In genomic region chr8:84986379-84986945, GRCm38 (mm10) we compare ENCODE assay signal across 7 mouse cellular contexts. TPM values are rescaled to one million over a fixed set of nuclear protein-coding genes. Genes with fewer than 3 reads are reported as not detected.
DNase-seq lines count a peak whose midpoint lies in the region; ATAC-seq and TF ChIP-seq lines count a peak whose summit lies in the region.

No protein-coding gene starts in this region.

- no peak for TF ChIP-seq CTCF in lung, postnatal 0 days (IDR thresholded peaks at IDR 0.05)

- no peak for ATAC-seq in lung, postnatal 0 days
- no peak for ATAC-seq in limb, embryonic 13.5 days (ENCODE audit: low FRiP score, low read depth)
- ATAC-seq in stomach, embryonic 14.5 days (ENCODE audit: insufficient number of reproducible peaks, insufficient read depth, low FRiP score, low read depth), result no peak

- 0 out of 2 replicates have a peak, but pooled peaks have one; percentile 1 for TF ChIP-seq EP300 in lung, postnatal 0 days (IDR thresholded peaks at IDR 0.05)

- H3K36me3 ChIP-seq in lung, postnatal 0 days (ENCODE audit: insufficient read depth, low read length), result no peaks in the 10 kb centered on the region
- no peaks in the 10 kb centered on the region for H3K36me3 ChIP-seq in forebrain, embryonic 10.5 days (replicated peaks)
- no peaks in the 10 kb centered on the region for H3K36me3 ChIP-seq in limb, embryonic 13.5 days
- no peaks in the 10 kb centered on the region for H3K36me3 ChIP-seq in stomach, embryonic 14.5 days (ENCODE audit: control insufficient read depth, insufficient read depth, low read length)

- peaks cover 47% of the 10 kb centered on the region for H3K4me1 ChIP-seq in lung, postnatal 0 days (ENCODE audit: insufficient read depth, low read depth, low read length)
- peaks cover 58% of the 10 kb centered on the region for H3K4me1 ChIP-seq in forebrain, embryonic 10.5 days
- H3K4me1 ChIP-seq in limb, embryonic 13.5 days, result peaks cover 47% of the 10 kb centered on the region
- peaks cover 33% of the 10 kb centered on the region for H3K4me1 ChIP-seq in stomach, embryonic 14.5 days (ENCODE audit: control insufficient read depth, insufficient read depth, low read length)

- H3K27ac ChIP-seq in lung, postnatal 0 days (ENCODE audit: low read length), result peak overlapping the region; percentile 92
- H3K27ac ChIP-seq in forebrain, embryonic 10.5 days, result peak overlapping the region; percentile 83
- H3K27ac ChIP-seq in limb, embryonic 13.5 days, result no peak overlapping the region
- peak overlapping the region; percentile 89 for H3K27ac ChIP-seq in stomach, embryonic 14.5 days (ENCODE audit: low read length)

- no peaks in the 10 kb centered on the region for H3K9me3 ChIP-seq in lung, postnatal 0 days (ENCODE audit: low read length)
- no peaks in the 10 kb centered on the region for H3K9me3 ChIP-seq in forebrain, embryonic 10.5 days
- H3K9me3 ChIP-seq in limb, embryonic 13.5 days, result no peaks in the 10 kb centered on the region
- H3K9me3 ChIP-seq in stomach, embryonic 14.5 days (ENCODE audit: control insufficient read depth, low read depth, low read length), result no peaks in the 10 kb centered on the region

- 30% methylated on average over 8 of the region's 8 CpGs for WGBS in lung, postnatal 0 days
- 45% methylated on average over 8 of the region's 8 CpGs for WGBS in forebrain, embryonic 10.5 days
- 28% methylated on average over 8 of the region's 8 CpGs for WGBS in limb, embryonic 13.5 days
- WGBS in stomach, embryonic 14.5 days, result 31% methylated on average over 8 of the region's 8 CpGs

- 0 out of 2 replicates have a peak overlapping the region, but pooled peaks have one; percentile 62 for H3K9ac ChIP-seq in lung, postnatal 0 days (replicated peaks; ENCODE audit: low read depth)
- H3K9ac ChIP-seq in limb, embryonic 13.5 days, result no peak overlapping the region
- H3K9ac ChIP-seq in stomach, embryonic 14.5 days (replicated peaks; ENCODE audit: low read depth, low read length), result peak overlapping the region; percentile 33; the same call in 1 of the 2 replicates

- H3K27me3 ChIP-seq in lung, postnatal 0 days (replicated peaks; ENCODE audit: insufficient read depth, low read length), result no peaks in the 10 kb centered on the region
- peaks cover 72% of the 10 kb centered on the region for H3K27me3 ChIP-seq in forebrain, embryonic 10.5 days (ENCODE audit: poor library complexity, severe bottlenecking)
- H3K27me3 ChIP-seq in limb, embryonic 13.5 days, result peaks cover 16% of the 10 kb centered on the region
- 0 out of 2 replicates have a peak, but pooled peaks cover 3% of the 10 kb centered on the region for H3K27me3 ChIP-seq in stomach, embryonic 14.5 days (ENCODE audit: control insufficient read depth, insufficient read depth, low read length)

- DNase-seq in lung, postnatal 0 days (ENCODE audit: low spot score), result no peak
- no peak for DNase-seq in lung, adult 18-20 months
- DNase-seq in forebrain, embryonic 10.5 days (ENCODE audit: extremely low spot score, low spot score), result no peak
- no peak for DNase-seq in right cerebral cortex, postnatal 36 days (ENCODE audit: low spot score in 2 of 2)
- DNase-seq in frontal cortex, adult 2 months (ENCODE audit: extremely low spot score in 1 of 2, low spot score in 1 of 2), result no peak

- peak overlapping the region; percentile 91 for H3K4me2 ChIP-seq in lung, postnatal 0 days (replicated peaks; ENCODE audit: low read depth, low read length)
- H3K4me2 ChIP-seq in limb, embryonic 13.5 days (replicated peaks), result peak overlapping the region; percentile 94
- H3K4me2 ChIP-seq in stomach, embryonic 14.5 days (replicated peaks; ENCODE audit: low read depth, low read length), result peak overlapping the region; percentile 99

- H3K4me3 ChIP-seq in lung, postnatal 0 days (ENCODE audit: low read depth, low read length), result peak overlapping the region; percentile 45
- H3K4me3 ChIP-seq in forebrain, embryonic 10.5 days, result peak overlapping the region; percentile 62
- peak overlapping the region; percentile 50 for H3K4me3 ChIP-seq in limb, embryonic 13.5 days
- H3K4me3 ChIP-seq in stomach, embryonic 14.5 days (ENCODE audit: low read depth, low read length), result peak overlapping the region; percentile 39

RNA-seq across cellular contexts. Expression of gene Hook2, which starts 3.9 kb away (rescaled TPM):
- 19.2 and 22.3 TPM in 2 replicates for polyA plus RNA-seq in lung, postnatal 0 days (2015; fragmentation: Nextera tagmentation; extraction: Ambion mirVana)
- 18.3 and 19.0 TPM in 2 replicates for polyA plus RNA-seq in forebrain, embryonic 10.5 days (2016; fragmentation: Nextera tagmentation; extraction: Ambion mirVana)
- 18.6 and 18.8 TPM in 2 replicates for polyA plus RNA-seq in limb, embryonic 13.5 days (2015; fragmentation: Nextera tagmentation; extraction: Ambion mirVana)
- polyA plus RNA-seq in stomach, embryonic 14.5 days (2014; fragmentation: Nextera tagmentation; extraction: Ambion mirVana), result 34.5 and 34.6 TPM in 2 replicates
- 20.7 and 26.0 TPM in 2 replicates for polyA plus RNA-seq in frontal cortex, adult 2 months (2012; rRNA removed)

RNA-seq across cellular contexts. Expression of gene Junb, which starts 7.9 kb away (rescaled TPM):
- polyA plus RNA-seq in lung, postnatal 0 days (2015; fragmentation: Nextera tagmentation; extraction: Ambion mirVana), result 69.0 and 126 TPM in 2 replicates
- 3.8 and 4.0 TPM in 2 replicates for polyA plus RNA-seq in forebrain, embryonic 10.5 days (2016; fragmentation: Nextera tagmentation; extraction: Ambion mirVana)
- 8.2 and 8.4 TPM in 2 replicates for polyA plus RNA-seq in limb, embryonic 13.5 days (2015; fragmentation: Nextera tagmentation; extraction: Ambion mirVana)
- polyA plus RNA-seq in stomach, embryonic 14.5 days (2014; fragmentation: Nextera tagmentation; extraction: Ambion mirVana), result 16.9 and 23.4 TPM in 2 replicates
- 52.0 and 106 TPM in 2 replicates for polyA plus RNA-seq in frontal cortex, adult 2 months (2012; rRNA removed)

RNA-seq across cellular contexts. Expression of gene Rnaseh2a, which starts 16.9 kb away (rescaled TPM):
- 46.4 and 55.7 TPM in 2 replicates for polyA plus RNA-seq in lung, postnatal 0 days (2015; fragmentation: Nextera tagmentation; extraction: Ambion mirVana)
- 163 and 173 TPM in 2 replicates for polyA plus RNA-seq in forebrain, embryonic 10.5 days (2016; fragmentation: Nextera tagmentation; extraction: Ambion mirVana)
- 90.9 and 93.2 TPM in 2 replicates for polyA plus RNA-seq in limb, embryonic 13.5 days (2015; fragmentation: Nextera tagmentation; extraction: Ambion mirVana)
- polyA plus RNA-seq in stomach, embryonic 14.5 days (2014; fragmentation: Nextera tagmentation; extraction: Ambion mirVana), result 114 and 125 TPM in 2 replicates
- 37.5 and 39.7 TPM in 2 replicates for polyA plus RNA-seq in frontal cortex, adult 2 months (2012; rRNA removed)

RNA-seq across cellular contexts. Expression of gene Prdx2, which starts 17.1 kb away (rescaled TPM):
- polyA plus RNA-seq in lung, postnatal 0 days (2015; fragmentation: Nextera tagmentation; extraction: Ambion mirVana), result 337 and 356 TPM in 2 replicates
- polyA plus RNA-seq in forebrain, embryonic 10.5 days (2016; fragmentation: Nextera tagmentation; extraction: Ambion mirVana), result 1,199 and 1,255 TPM in 2 replicates
- polyA plus RNA-seq in limb, embryonic 13.5 days (2015; fragmentation: Nextera tagmentation; extraction: Ambion mirVana), result 961 and 978 TPM in 2 replicates
- 799 and 888 TPM in 2 replicates for polyA plus RNA-seq in stomach, embryonic 14.5 days (2014; fragmentation: Nextera tagmentation; extraction: Ambion mirVana)
- 318 and 332 TPM in 2 replicates for polyA plus RNA-seq in frontal cortex, adult 2 months (2012; rRNA removed)

RNA-seq across cellular contexts. Expression of gene Gm49661, which starts 17.2 kb away (rescaled TPM):
- polyA plus RNA-seq in lung, postnatal 0 days (2015; fragmentation: Nextera tagmentation; extraction: Ambion mirVana), result 1.1 TPM in 1 of 2 replicates, not detected in the other
- polyA plus RNA-seq in forebrain, embryonic 10.5 days (2016; fragmentation: Nextera tagmentation; extraction: Ambion mirVana), result not detected in 2 replicates
- polyA plus RNA-seq in limb, embryonic 13.5 days (2015; fragmentation: Nextera tagmentation; extraction: Ambion mirVana), result not detected in 2 replicates
- not detected in 2 replicates for polyA plus RNA-seq in stomach, embryonic 14.5 days (2014; fragmentation: Nextera tagmentation; extraction: Ambion mirVana)
- not detected in 2 replicates for polyA plus RNA-seq in frontal cortex, adult 2 months (2012; rRNA removed)
